Mouse (Mus musculus) lung, adult 2 months (tissue): Measurements from ENCODE around the gene Creb1.

ENCODE experiments used
- CTCF ChIP-seq: fragments of 200-500 bp; IDR thresholded peaks from 2 replicates; pipeline ENCODE4 v1.5.1; 2011; ENCODE audit warnings: mild to moderate bottlenecking, low read length, control low read depth; ENCODE audit not compliant: insufficient read depth
- POLR2A ChIP-seq: fragments of 200-500 bp; IDR thresholded peaks from 2 replicates; pipeline ENCODE4 v1.6.1; 2011; ENCODE audit warnings: low read depth, mild to moderate bottlenecking, control low read depth, low read length, borderline replicate concordance; ENCODE audit errors: extremely low read depth

- TF ChIP-seq CTCF (no peak), POLR2A (no peak)
These were observed 103.2 kb downstream of the Creb1 start for GRCm38 (mm10) chr1:64635624-64636023.
